Mouse (Mus musculus) cerebral cortex, adult 2 months (tissue): ENCODE measurements around the gene Timeless.

Experiments used
- WGBS: fragments of 180-500 bp; shearing (Covaris S2); methylation state at CpG from one replicate; pipeline ENCODE4 v1.1.7; 2018; 5-methylcytosine and 5-hydroxymethylcytosine counted together

Gene Timeless

GRCm38 (mm10) chr10:128255925-128256324 lies 24.1 kb downstream of the Timeless start:
- WGBS = 91% methylated on average over 8 of the region's 8 CpGs

DNA sequence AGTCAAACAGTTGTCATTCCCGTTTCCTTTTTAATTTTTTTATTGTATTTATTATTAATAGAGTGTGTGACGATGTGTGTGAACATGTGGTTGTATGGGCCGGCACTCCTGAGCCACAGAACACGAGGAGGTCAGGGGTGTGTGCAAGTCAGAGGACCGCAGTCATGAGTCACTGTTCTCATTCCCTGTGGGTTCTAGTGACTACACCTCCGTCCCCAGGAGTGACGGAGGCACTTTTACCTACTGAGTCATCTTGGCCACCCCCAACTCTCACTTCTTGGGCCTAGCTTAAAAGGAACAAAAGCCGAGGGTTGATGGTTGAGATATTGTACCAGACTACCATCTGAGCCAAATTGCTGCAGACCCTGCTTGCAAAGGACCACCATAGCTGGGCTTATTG lies 24.5 kb downstream of the Timeless start:
- whole genome bisulfite sequencing = 83% methylated on average over 8 of the region's 8 CpGs

DNA sequence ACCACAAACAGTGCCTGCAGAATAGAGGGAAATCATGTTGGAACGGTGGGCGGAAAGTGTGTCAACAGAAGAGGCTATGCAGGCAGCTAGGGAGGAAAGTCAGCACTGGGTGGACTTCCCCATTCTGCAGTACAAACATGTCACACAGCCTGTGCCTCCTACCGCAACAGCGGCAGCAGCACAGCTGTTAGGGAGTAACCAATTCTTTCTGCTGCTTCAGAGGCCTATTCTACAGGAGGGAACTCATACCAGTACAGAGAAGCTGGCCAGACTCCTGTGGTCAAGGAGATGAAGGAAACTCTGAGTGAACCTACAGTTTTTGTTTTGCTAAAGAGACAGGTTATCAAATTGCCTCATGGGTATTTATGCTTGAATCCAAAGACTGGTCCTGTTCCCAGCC lies 27.1 kb downstream of the Timeless start:
- 62% methylated on average over 4 of the region's 4 CpGs for WGBS

- 89% methylated on average over 5 of the region's 5 CpGs for WGBS
These were observed 28.1 kb downstream of the Timeless start for GRCm38 (mm10) chr10:128259946-128260345.

- 94% methylated on average over 7 of the region's 7 CpGs for WGBS
These were observed 28.5 kb downstream of the Timeless start for GRCm38 (mm10) chr10:128260376-128260775.

- WGBS = 87% methylated on average over 22 of the region's 22 CpGs
These were observed 30.4 kb downstream of the Timeless start for GRCm38 (mm10) chr10:128262300-128262699.

- WGBS = 42% methylated on average over 6 of the region's 6 CpGs
These were observed 31.8 kb downstream of the Timeless start for GRCm38 (mm10) chr10:128263393-128264310.

- WGBS = 84% methylated on average over 6 of the region's 6 CpGs
These were observed 36.5 kb downstream of the Timeless start, which contains the start of gene Apof for GRCm38 (mm10) chr10:128268371-128268770. Gene Apof, plus strand, starts transcription at chr10:128268671.

- WGBS = 94% methylated on average over 16 of the region's 16 CpGs
These were observed 37.5 kb downstream of the Timeless start for GRCm38 (mm10) chr10:128269206-128269910.

DNA sequence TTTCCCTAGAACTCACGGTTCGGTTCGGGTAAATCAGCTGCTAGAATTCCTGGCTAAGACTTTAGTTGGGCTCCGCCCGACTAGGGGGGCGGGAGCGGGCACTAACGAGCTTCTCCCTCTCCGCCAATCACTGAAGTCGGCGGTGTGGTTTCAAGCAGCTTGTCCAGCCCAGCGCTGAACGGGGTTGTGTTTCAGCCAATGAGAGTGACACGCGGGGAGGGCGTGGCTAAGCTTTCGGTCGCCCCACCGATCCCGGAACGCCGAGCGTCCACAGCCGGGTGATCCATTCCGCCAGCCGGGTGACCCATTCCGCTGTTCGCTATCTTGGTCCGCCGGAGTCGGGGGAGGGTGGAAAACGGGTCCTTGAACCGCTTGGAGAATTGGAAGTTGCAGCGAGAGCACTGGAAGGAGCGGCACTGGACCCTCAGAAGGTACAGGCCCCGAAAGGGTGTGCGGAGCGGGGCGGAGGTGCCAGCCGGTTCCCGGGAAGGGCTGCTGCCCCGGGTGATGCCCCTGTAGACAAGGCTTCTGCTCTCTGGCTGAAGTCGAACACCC lies 38.5 kb downstream of the Timeless start, which contains the start of gene Stat2:
Gene Stat2, plus strand, starts transcription at position 273 of the 555 bp plus-strand sequence.
- under 1% methylated on average over 43 of the region's 43 CpGs for WGBS

DNA sequence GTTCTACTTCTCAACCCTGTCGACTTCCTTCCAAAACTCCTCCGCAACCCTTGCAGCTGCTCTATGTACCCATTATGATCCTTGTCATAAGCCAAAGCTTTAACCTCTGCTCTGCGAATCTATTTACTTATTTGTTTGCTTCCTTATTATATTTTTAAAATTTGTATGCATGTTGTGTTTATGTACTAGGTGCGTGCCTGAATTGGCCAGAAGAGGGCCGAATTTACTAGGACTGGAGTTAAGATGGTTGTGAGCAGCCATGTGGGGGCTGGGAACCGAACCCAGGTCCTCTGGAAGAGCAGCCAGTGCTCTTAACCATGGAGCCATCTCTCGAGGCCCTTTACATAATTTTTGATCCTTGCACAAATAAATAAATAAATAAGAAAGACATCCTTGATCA lies 39.0 kb downstream of the Timeless start:
- 27% methylated on average over 7 of the region's 7 CpGs for WGBS

GRCm38 (mm10) chr10:128271883-128272282 lies 40.0 kb downstream of the Timeless start:
- WGBS = 62% methylated on average over 2 of the region's 2 CpGs

- 90% methylated on average over 6 of the region's 7 CpGs for WGBS
These were observed 41.1 kb downstream of the Timeless start for GRCm38 (mm10) chr10:128272819-128273439.

- 97% methylated on average over 1 of the region's 1 CpGs for WGBS
These were observed 43.5 kb downstream of the Timeless start for GRCm38 (mm10) chr10:128275374-128275773.

DNA sequence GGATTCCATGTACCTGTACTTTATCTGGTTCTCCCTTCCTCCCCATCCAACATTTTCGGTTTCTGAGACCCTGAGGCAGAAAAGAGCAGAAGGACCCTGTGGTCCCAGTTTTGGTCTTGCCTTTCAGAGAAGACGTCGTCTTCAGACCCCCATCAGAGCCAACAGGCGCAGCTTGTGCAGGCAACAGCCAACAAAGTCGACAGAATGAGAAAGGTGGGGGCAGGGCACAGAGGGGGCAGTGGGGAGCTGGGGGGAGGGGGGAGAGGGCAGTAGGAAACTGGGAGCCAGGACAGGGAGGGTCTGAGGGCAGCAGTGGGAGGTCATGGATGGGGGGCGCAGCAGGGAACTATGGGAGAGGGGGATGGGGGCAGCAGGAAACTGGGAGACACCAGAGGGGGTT lies 46.3 kb downstream of the Timeless start:
- WGBS = 73% methylated on average over 6 of the region's 6 CpGs

- 86% methylated on average over 6 of the region's 6 CpGs for WGBS
These were observed 49.1 kb downstream of the Timeless start for GRCm38 (mm10) chr10:128280943-128281342.

- 93% methylated on average over 14 of the region's 14 CpGs for WGBS
These were observed 49.8 kb downstream of the Timeless start for GRCm38 (mm10) chr10:128281682-128282081.

GRCm38 (mm10) chr10:128282886-128283450 lies 51.1 kb downstream of the Timeless start:
- WGBS = 85% methylated on average over 20 of the region's 20 CpGs

DNA sequence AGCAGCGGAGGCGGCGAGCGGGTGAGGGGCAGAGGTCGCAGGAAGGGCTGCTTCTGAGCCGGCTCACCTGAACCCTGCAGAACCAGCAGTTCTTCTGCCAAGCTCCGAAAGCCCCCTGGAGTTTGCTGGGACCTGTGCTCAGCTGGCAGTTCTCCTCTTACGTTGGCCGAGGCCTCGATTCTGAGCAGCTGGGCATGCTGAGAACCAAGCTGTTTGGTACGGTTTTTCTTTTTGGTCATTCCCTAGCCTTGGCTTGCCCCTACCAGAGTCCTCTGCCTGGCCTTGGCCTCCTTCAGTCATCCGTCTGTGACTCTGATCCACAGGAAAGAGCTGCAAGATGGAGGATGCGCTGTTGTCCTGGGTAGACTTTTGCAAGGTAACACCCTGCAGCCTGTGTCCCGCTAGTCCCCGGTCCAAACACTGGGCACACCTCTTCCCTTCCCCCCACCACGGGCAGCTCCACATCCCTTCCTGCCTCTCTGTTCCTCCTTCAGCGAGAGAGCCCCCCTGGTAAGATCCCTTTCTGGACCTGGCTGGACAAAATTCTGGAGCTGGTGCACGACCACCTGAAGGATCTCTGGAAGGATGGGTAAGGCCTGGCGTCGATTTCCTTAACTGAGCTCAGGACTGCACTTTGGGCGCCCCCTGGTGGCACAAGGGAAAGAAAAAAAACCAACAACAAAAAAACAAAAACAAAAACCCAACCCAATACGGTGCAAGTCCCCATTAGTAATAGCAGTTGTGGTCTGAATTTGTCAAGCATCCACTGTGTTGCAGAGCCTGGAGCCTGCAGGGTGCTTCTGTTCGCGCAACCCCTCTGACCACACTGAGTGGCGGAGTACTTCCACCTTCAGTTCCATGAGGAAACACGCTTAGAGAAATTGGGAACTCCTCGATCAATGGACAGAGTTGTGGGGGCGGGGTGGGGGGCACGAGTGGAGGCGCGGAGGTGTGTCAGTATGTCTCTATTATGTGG lies 52.0 kb downstream of the Timeless start:
- 61% methylated on average over 31 of the region's 31 CpGs for WGBS

GRCm38 (mm10) chr10:128290594-128290993 lies 58.7 kb downstream of the Timeless start:
- WGBS = 53% methylated on average over 1 of the region's 1 CpGs
